Mouse (Mus musculus): ENCODE results near the gene Srrt. TPM values are rescaled to one million over a fixed set of nuclear protein-coding genes. Genes with fewer than 3 reads are reported as not detected.

Srrt gene
- total and polyA plus RNA-seq, 2 experiments: 20.7 to 61.5 TPM

- Histone ChIP-seq H3K79me2 (ENCODE audit: control insufficient read depth, insufficient read depth, low read length) (peaks cover 5% of the 10 kb centered on the region; the same call in 1 of the 2 replicates), H3K27me3 (ENCODE audit: control insufficient read depth, insufficient read depth, low read length) (no peaks in the 10 kb centered on the region), H3K36me3 (ENCODE audit: control insufficient read depth, insufficient read depth, low read length) (no peaks in the 10 kb centered on the region), H3K4me3 (ENCODE audit: insufficient read depth, low read depth, low read length) (no peak overlapping the region), H3K27ac (replicated peaks; ENCODE audit: insufficient read depth, low read depth, low read length) (peak overlapping the region; percentile 75), H3K4me1 (ENCODE audit: control insufficient read depth, insufficient read depth, low read length) (peaks cover 11% of the 10 kb centered on the region), H3K9ac (ENCODE audit: low read depth, low read length) (no peak overlapping the region)
- TF ChIP-seq CTCF (IDR thresholded peaks at IDR 0.05; ENCODE audit: low read depth, low read length): no peak
- TF ChIP-seq POLR2A (IDR thresholded peaks at IDR 0.05; ENCODE audit: extremely low read depth, insufficient read depth, low read length): no peak
- no peak for DNase-seq (ENCODE audit: extremely low read depth, low read depth, low spot score)
- WGBS: 50% methylated on average over 1 of the region's 1 CpGs
Observed at GRCm38 (mm10) chr5:137346388-137346787, 38.9 kb upstream of the Srrt start.

GRCm38 (mm10) chr5:137345821-137346220 lies 38.3 kb upstream of the Srrt start:
- 9% methylated on average over 9 of the region's 9 CpGs for WGBS
- no peak overlapping the region for H3K4me3 ChIP-seq (ENCODE audit: insufficient read depth, low read depth, low read length)

GRCm38 (mm10) chr5:137343869-137344268 lies 36.4 kb upstream of the Srrt start:
- Histone ChIP-seq H3K27ac (replicated peaks; ENCODE audit: insufficient read depth, low read depth, low read length) (no peak overlapping the region), H3K4me3 (ENCODE audit: insufficient read depth, low read depth, low read length) (no peak overlapping the region), H3K79me2 (ENCODE audit: control insufficient read depth, insufficient read depth, low read length) (no peaks in the 10 kb centered on the region), H3K36me3 (ENCODE audit: control insufficient read depth, insufficient read depth, low read length) (no peaks in the 10 kb centered on the region), H3K9ac (ENCODE audit: low read depth, low read length) (no peak overlapping the region), H3K27me3 (ENCODE audit: control insufficient read depth, insufficient read depth, low read length) (no peaks in the 10 kb centered on the region), H3K4me1 (ENCODE audit: control insufficient read depth, insufficient read depth, low read length) (peaks cover 13% of the 10 kb centered on the region)
- DNase-seq (ENCODE audit: extremely low read depth, low read depth, low spot score): no peak
- TF ChIP-seq POLR2A (IDR thresholded peaks at IDR 0.05; ENCODE audit: extremely low read depth, insufficient read depth, low read length): no peak
- TF ChIP-seq CTCF (IDR thresholded peaks at IDR 0.05; ENCODE audit: low read depth, low read length): no peak

More at GRCm38 (mm10) chr5:137345821-137346220, 38.3 kb upstream of the Srrt start:
- H3K79me2 ChIP-seq (ENCODE audit: control insufficient read depth, insufficient read depth, low read length): peaks cover 5% of the 10 kb centered on the region; the same call in 1 of the 2 replicates
- H3K27me3 ChIP-seq (ENCODE audit: control insufficient read depth, insufficient read depth, low read length): no peaks in the 10 kb centered on the region
- peaks cover 11% of the 10 kb centered on the region for H3K4me1 ChIP-seq (ENCODE audit: control insufficient read depth, insufficient read depth, low read length)
- TF ChIP-seq CTCF (IDR thresholded peaks at IDR 0.05; ENCODE audit: low read depth, low read length) (no peak), POLR2A (IDR thresholded peaks at IDR 0.05; ENCODE audit: extremely low read depth, insufficient read depth, low read length) (no peak)
- H3K9ac ChIP-seq (ENCODE audit: low read depth, low read length): peak overlapping the region; percentile 35; the same call in 1 of the 2 replicates
- DNase-seq (ENCODE audit: extremely low read depth, low read depth, low spot score): peak; percentile 98
- H3K27ac ChIP-seq (replicated peaks; ENCODE audit: insufficient read depth, low read depth, low read length): peak overlapping the region; percentile 75
- no peaks in the 10 kb centered on the region for H3K36me3 ChIP-seq (ENCODE audit: control insufficient read depth, insufficient read depth, low read length)

GRCm38 (mm10) chr5:137343412-137343811 lies 35.9 kb upstream of the Srrt start:
- WGBS: 98% methylated on average over 5 of the region's 5 CpGs
- DNase-seq (ENCODE audit: extremely low read depth, low read depth, low spot score): no peak
- no peak overlapping the region for H3K9ac ChIP-seq (ENCODE audit: low read depth, low read length)
- no peaks in the 10 kb centered on the region for H3K79me2 ChIP-seq (ENCODE audit: control insufficient read depth, insufficient read depth, low read length)
- H3K4me3 ChIP-seq (ENCODE audit: insufficient read depth, low read depth, low read length): no peak overlapping the region
- no peaks in the 10 kb centered on the region for H3K27me3 ChIP-seq (ENCODE audit: control insufficient read depth, insufficient read depth, low read length)
- no peaks in the 10 kb centered on the region for H3K36me3 ChIP-seq (ENCODE audit: control insufficient read depth, insufficient read depth, low read length)
- no peak overlapping the region for H3K27ac ChIP-seq (replicated peaks; ENCODE audit: insufficient read depth, low read depth, low read length)
- peaks cover 13% of the 10 kb centered on the region for H3K4me1 ChIP-seq (ENCODE audit: control insufficient read depth, insufficient read depth, low read length)
- TF ChIP-seq CTCF (IDR thresholded peaks at IDR 0.05; ENCODE audit: low read depth, low read length) (no peak), POLR2A (IDR thresholded peaks at IDR 0.05; ENCODE audit: extremely low read depth, insufficient read depth, low read length) (no peak)

GRCm38 (mm10) chr5:137342407-137343012 lies 35.0 kb upstream of the Srrt start:
- 53% methylated on average over 7 of the region's 7 CpGs for WGBS
- H3K9ac ChIP-seq (ENCODE audit: low read depth, low read length): no peak overlapping the region
- H3K27ac ChIP-seq (replicated peaks; ENCODE audit: insufficient read depth, low read depth, low read length): no peak overlapping the region
- TF ChIP-seq CTCF (IDR thresholded peaks at IDR 0.05; ENCODE audit: low read depth, low read length): no peak
- no peak for DNase-seq (ENCODE audit: extremely low read depth, low read depth, low spot score)
- no peaks in the 10 kb centered on the region for H3K36me3 ChIP-seq (ENCODE audit: control insufficient read depth, insufficient read depth, low read length)
- no peaks in the 10 kb centered on the region for H3K27me3 ChIP-seq (ENCODE audit: control insufficient read depth, insufficient read depth, low read length)
- H3K79me2 ChIP-seq (ENCODE audit: control insufficient read depth, insufficient read depth, low read length): no peaks in the 10 kb centered on the region
- H3K4me1 ChIP-seq (ENCODE audit: control insufficient read depth, insufficient read depth, low read length): peaks cover 15% of the 10 kb centered on the region
- no peak overlapping the region for H3K4me3 ChIP-seq (ENCODE audit: insufficient read depth, low read depth, low read length)

GRCm38 (mm10) chr5:137340222-137340621 lies 32.7 kb upstream of the Srrt start:
- H3K36me3 ChIP-seq (ENCODE audit: control insufficient read depth, insufficient read depth, low read length): no peaks in the 10 kb centered on the region

More at GRCm38 (mm10) chr5:137340222-137340621, 32.7 kb upstream of the Srrt start:
- H3K4me3 ChIP-seq (ENCODE audit: insufficient read depth, low read depth, low read length): no peak overlapping the region
- H3K79me2 ChIP-seq (ENCODE audit: control insufficient read depth, insufficient read depth, low read length): no peaks in the 10 kb centered on the region
- no peaks in the 10 kb centered on the region for H3K27me3 ChIP-seq (ENCODE audit: control insufficient read depth, insufficient read depth, low read length)
- no peak overlapping the region for H3K9ac ChIP-seq (ENCODE audit: low read depth, low read length)
- DNase-seq (ENCODE audit: extremely low read depth, low read depth, low spot score): no peak
- peak overlapping the region; percentile 81; the same call in 1 of the 2 replicates for H3K27ac ChIP-seq (replicated peaks; ENCODE audit: insufficient read depth, low read depth, low read length)
- 82% methylated on average over 6 of the region's 6 CpGs for whole genome bisulfite sequencing
- H3K4me1 ChIP-seq (ENCODE audit: control insufficient read depth, insufficient read depth, low read length): peaks cover 10% of the 10 kb centered on the region
- no peak for TF ChIP-seq CTCF (IDR thresholded peaks at IDR 0.05; ENCODE audit: low read depth, low read length)
- no peak for TF ChIP-seq POLR2A (IDR thresholded peaks at IDR 0.05; ENCODE audit: extremely low read depth, insufficient read depth, low read length)
